30 mouse cellular contexts compared by ENCODE assay signal in the genomic region with DNA sequence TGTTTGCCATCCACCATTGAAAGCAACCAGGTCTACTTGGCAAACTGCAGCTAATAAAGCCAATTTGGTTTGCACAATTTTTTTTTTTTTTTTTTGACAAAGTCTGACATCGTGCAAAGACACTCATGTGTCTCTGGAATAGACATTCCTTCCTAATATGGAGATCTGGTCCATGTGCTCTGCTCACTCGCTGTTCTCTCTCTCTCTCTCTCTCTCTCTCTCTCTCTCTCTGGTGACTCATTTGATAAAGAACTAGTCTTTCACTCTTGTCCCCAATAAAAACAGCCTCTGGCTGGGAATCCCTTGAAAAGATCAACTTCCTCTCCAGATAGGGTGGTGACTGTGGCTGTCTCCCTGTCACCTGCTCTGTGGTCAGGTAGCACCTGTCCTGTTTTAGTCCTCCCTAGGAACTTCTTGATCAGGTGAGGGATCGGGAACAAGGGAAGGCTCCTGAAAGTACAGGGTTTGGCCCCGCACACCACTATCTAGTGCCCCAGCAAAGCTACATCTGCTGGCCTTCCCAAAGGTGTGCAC. TPM values are rescaled to one million over a fixed set of nuclear protein-coding genes. Genes with fewer than 3 reads are reported as not detected.
DNase-seq lines count a peak whose midpoint lies in the region; ATAC-seq and TF ChIP-seq lines count a peak whose summit lies in the region.
"Had no signal": no experiment of that assay in that cellular context is flagged by ENCODE, and none has a peak within 500 bp of the region (broad histone marks: within the 10 kb centered on the region; RNA-seq: fewer than 3 reads in every experiment).

No protein-coding gene starts in this region.

- 28% methylated on average over 4 of the region's 4 CpGs for WGBS in intestine, postnatal 0 days
- whole genome bisulfite sequencing in limb, embryonic 10.5 days, result 89% methylated on average over 4 of the region's 4 CpGs

- H3K27me3 ChIP-seq in intestine, postnatal 0 days (replicated peaks; ENCODE audit: control insufficient read depth, insufficient read depth, low read length), result no peaks in the 10 kb centered on the region
- peaks cover 3% of the 10 kb centered on the region; the same call in 1 of the 2 replicates for H3K27me3 ChIP-seq in limb, embryonic 10.5 days (ENCODE audit: low read depth, poor library complexity, severe bottlenecking)
- H3K27me3 ChIP-seq: hindbrain, embryonic 15.5 days; kidney, embryonic 15.5 days; limb, embryonic 13.5 days; midbrain, embryonic 12.5 days; neural tube, embryonic 12.5 days had no signal

- no peak for TF ChIP-seq CTCF in bone marrow macrophage, adult 2 months (IDR thresholded peaks at IDR 0.05; ENCODE audit: low read depth, low read length)
- no peak for TF ChIP-seq CTCF in intestine, postnatal 0 days (IDR thresholded peaks at IDR 0.05; ENCODE audit: low read depth)

- H3K4me2 ChIP-seq in intestine, postnatal 0 days (replicated peaks; ENCODE audit: low read depth), result no peak overlapping the region; the same call in 1 of the 2 replicates
- H3K4me2 ChIP-seq: heart, embryonic 13.5 days; hindbrain, embryonic 15.5 days; kidney, embryonic 15.5 days; limb, embryonic 13.5 days; liver, embryonic 11.5 days; midbrain, embryonic 12.5 days; neural tube, embryonic 12.5 days had no signal

- H3K36me3 ChIP-seq in intestine, postnatal 0 days (ENCODE audit: control insufficient read depth, insufficient read depth), result no peaks in the 10 kb centered on the region
- H3K36me3 ChIP-seq in limb, embryonic 10.5 days, result no peaks in the 10 kb centered on the region
- H3K36me3 ChIP-seq: heart, embryonic 13.5 days; hindbrain, embryonic 10.5 days; hindbrain, embryonic 15.5 days; kidney, embryonic 15.5 days; limb, embryonic 13.5 days; midbrain, embryonic 12.5 days; neural tube, embryonic 12.5 days had no signal

- no peak for TF ChIP-seq POLR2A in bone marrow macrophage, adult 2 months (IDR thresholded peaks at IDR 0.05; ENCODE audit: borderline replicate concordance, low read depth, low read length)

- no peaks in the 10 kb centered on the region for H3K9me3 ChIP-seq in intestine, postnatal 0 days (ENCODE audit: control insufficient read depth)
- H3K9me3 ChIP-seq in limb, embryonic 10.5 days (replicated peaks), result no peaks in the 10 kb centered on the region
- H3K9me3 ChIP-seq: heart, embryonic 13.5 days; hindbrain, embryonic 10.5 days; hindbrain, embryonic 15.5 days; kidney, embryonic 15.5 days; limb, embryonic 13.5 days; midbrain, embryonic 12.5 days; neural tube, embryonic 12.5 days had no signal

- H3K4me1 ChIP-seq in bone marrow macrophage, adult 2 months (ENCODE audit: control insufficient read depth, insufficient read depth, low read length), result peaks cover 50% of the 10 kb centered on the region
- H3K4me1 ChIP-seq in intestine, postnatal 0 days (replicated peaks; ENCODE audit: control insufficient read depth, insufficient read depth, low read length), result peaks cover 11% of the 10 kb centered on the region; the same call in 1 of the 2 replicates
- H3K4me1 ChIP-seq in limb, embryonic 10.5 days, result no peaks in the 10 kb centered on the region
- H3K4me1 ChIP-seq: hindbrain, embryonic 10.5 days; hindbrain, embryonic 15.5 days; limb, embryonic 13.5 days; midbrain, embryonic 12.5 days; neural tube, embryonic 12.5 days had no signal

- peak overlapping the region; percentile 88 for H3K27ac ChIP-seq in bone marrow macrophage, adult 2 months (ENCODE audit: insufficient read depth, low read depth, low read length)
- H3K27ac ChIP-seq in intestine, postnatal 0 days (ENCODE audit: low read depth, low read length), result peak overlapping the region; percentile 77
- no peak overlapping the region for H3K27ac ChIP-seq in limb, embryonic 10.5 days
- H3K27ac ChIP-seq: heart, adult 2 months; heart, embryonic 13.5 days; hindbrain, embryonic 10.5 days; hindbrain, embryonic 15.5 days; limb, embryonic 13.5 days; midbrain, embryonic 12.5 days; neural tube, embryonic 12.5 days had no signal

- no peak overlapping the region for H3K9ac ChIP-seq in intestine, postnatal 0 days (ENCODE audit: low read depth, low read length)
- H3K9ac ChIP-seq: heart, embryonic 13.5 days; hindbrain, embryonic 15.5 days; kidney, embryonic 15.5 days; limb, embryonic 13.5 days; midbrain, embryonic 12.5 days; neural tube, embryonic 12.5 days had no signal

- no peak overlapping the region for H3K4me3 ChIP-seq in bone marrow macrophage, adult 2 months (ENCODE audit: insufficient read depth, low read length)
- no peak overlapping the region for H3K4me3 ChIP-seq in intestine, postnatal 0 days (ENCODE audit: low read depth, low read length)
- H3K4me3 ChIP-seq in limb, embryonic 10.5 days, result no peak overlapping the region
- H3K4me3 ChIP-seq: erythroblast, embryonic 14.5 days; heart, adult 2 months; heart, embryonic 13.5 days; hindbrain, embryonic 10.5 days; hindbrain, embryonic 15.5 days; kidney, embryonic 15.5 days; limb, embryonic 13.5 days; midbrain, embryonic 12.5 days; myocyte; neural tube, embryonic 12.5 days had no signal

- ATAC-seq in intestine, postnatal 0 days, result peak; percentile 75
- ATAC-seq in megakaryocyte progenitor cell, adult 5-6 weeks (replicated peaks; ENCODE audit: poor library complexity), result no peak
- ATAC-seq: forebrain, embryonic 16.5 days; inflammation-experienced regulatory T-cells, adult 6 months; lung, postnatal 0 days had no signal

- DNase-seq in testis, postnatal 14 days (ENCODE audit: low spot score), result peak; percentile 2
- no peak for DNase-seq in testis, postnatal 10 days (ENCODE audit: low spot score)
- DNase-seq in heart, postnatal 4 days, result no peak
- DNase-seq in limb, embryonic 10.5 days (ENCODE audit: low spot score), result no peak
- no peak for DNase-seq in lung, postnatal 4 days
- DNase-seq: adrenal gland, postnatal 14 days; cerebellum, adult 2 months; cerebellum, postnatal 14 days; heart, adult 2 months; heart, postnatal 10 days; kidney, postnatal 25 days; lung, adult 18-20 months; thymus, adult 18-20 months; thymus, postnatal 25 days had no signal

RNA-seq across cellular contexts. Expression of gene D10Jhu81e, which starts 21.6 kb away (rescaled TPM):
- 31.2 and 33.4 TPM in 2 replicates for polyA plus RNA-seq in bone marrow macrophage, adult 2 months (2012; ENCODE audit: insufficient read depth, insufficient read length, missing spikeins)
- polyA plus RNA-seq in intestine, postnatal 0 days (2015; fragmentation: Nextera tagmentation; extraction: Ambion mirVana), result 21.9 and 23.9 TPM in 2 replicates
- 100 to 1,000 TPM; 198 to 215 TPM for total RNA-seq in heart, postnatal 4 days (2021)
- polyA plus RNA-seq in limb, embryonic 10.5 days (2016; fragmentation: Nextera tagmentation; extraction: Ambion mirVana), result 19.9 and 20.3 TPM in 2 replicates
- 40.7 and 44.1 TPM in 2 replicates for total RNA-seq in megakaryocyte progenitor cell, adult 5-6 weeks (2015)
- total RNA-seq in megakaryocyte progenitor cell, adult 5-6 weeks (2017), result 90.6 and 90.9 TPM in 2 replicates

RNA-seq across cellular contexts. Expression of gene Pwp2, which starts 37.0 kb away (rescaled TPM):
- polyA plus RNA-seq in bone marrow macrophage, adult 2 months (2012; ENCODE audit: insufficient read depth, insufficient read length, missing spikeins), result 3.7 and 4.5 TPM in 2 replicates
- polyA plus RNA-seq in intestine, postnatal 0 days (2015; fragmentation: Nextera tagmentation; extraction: Ambion mirVana), result 4.2 TPM in 2 replicates
- 10 to 100 TPM; 10.2 to 11.0 TPM for total RNA-seq in heart, postnatal 4 days (2021)
- 35.0 and 38.6 TPM in 2 replicates for polyA plus RNA-seq in limb, embryonic 10.5 days (2016; fragmentation: Nextera tagmentation; extraction: Ambion mirVana)
- 5.6 and 7.2 TPM in 2 replicates for total RNA-seq in megakaryocyte progenitor cell, adult 5-6 weeks (2015)
- total RNA-seq in megakaryocyte progenitor cell, adult 5-6 weeks (2017), result 18.6 and 27.5 TPM in 2 replicates
